Mouse (Mus musculus) midbrain, embryonic 16.5 days (tissue): ENCODE results near the gene Lrrc4c. TPM values are rescaled to one million over a fixed set of nuclear protein-coding genes. Genes with fewer than 3 reads are reported as not detected.

Experiments
- ATAC-seq: fragments of 200-750 bp; cut with Nextera tagmentation; 2 replicates; pipeline ENCODE4 v1.8.0; 2017; ENCODE audit warnings: moderate TSS enrichment
- H3K27ac ChIP-seq: fragments of 300-500 bp; sonication (generic); 2 replicates; pipeline ENCODE4 v1.5.1; 2014; ENCODE audit warnings: mild to moderate bottlenecking, low read length, mixed read lengths
- H3K27me3 ChIP-seq: fragments of 300-500 bp; sonication (generic); 2 replicates; pipeline ENCODE4 v1.6.1; 2014; ENCODE audit warnings: low read depth, low read length, mixed read lengths; ENCODE audit not compliant: control insufficient read depth, insufficient read depth
- H3K36me3 ChIP-seq: fragments of 300-500 bp; sonication (generic); 2 replicates; pipeline ENCODE4 v1.6.1; 2014; ENCODE audit warnings: mild to moderate bottlenecking, low read length, moderate library complexity, mixed read lengths; ENCODE audit not compliant: control insufficient read depth, insufficient read depth
- H3K4me1 ChIP-seq: fragments of 300-500 bp; sonication (generic); 2 replicates; pipeline ENCODE4 v1.6.1; 2014; ENCODE audit warnings: mild to moderate bottlenecking, low read length, mixed read lengths; ENCODE audit not compliant: control insufficient read depth, insufficient read depth
- H3K4me2 ChIP-seq: fragments of 300-500 bp; sonication (generic); 2 replicates; pipeline ENCODE4 v1.6.1; 2014; ENCODE audit warnings: mild to moderate bottlenecking, low read length, mixed read lengths
- H3K4me3 ChIP-seq: fragments of 300-500 bp; sonication (generic); 2 replicates; pipeline ENCODE4 v1.5.1; 2014; ENCODE audit warnings: low read depth, mild to moderate bottlenecking, low read length, moderate library complexity, mixed read lengths
- H3K9ac ChIP-seq: fragments of 300-500 bp; sonication (generic); 2 replicates; pipeline ENCODE4 v1.6.1; 2014; ENCODE audit warnings: low read depth, low read length, mixed read lengths
- H3K9me3 ChIP-seq: fragments of 300-500 bp; sonication (generic); replicated peaks from 2 replicates; pipeline ENCODE4 v1.6.1; 2014; ENCODE audit warnings: mild to moderate bottlenecking, low read length, mixed read lengths; ENCODE audit not compliant: control insufficient read depth, poor library complexity, severe bottlenecking
- WGBS: fragments of 180-500 bp; shearing (Covaris S2); extraction: QIAGEN DNeasy Blood & Tissue Kit; methylation state at CpG from one replicate; pipeline ENCODE4 v1.1.7; 2014; 5-methylcytosine and 5-hydroxymethylcytosine counted together
- microRNA-seq: library from miRNA; unstranded; fragments of <30 nt; microRNA quantifications from one replicate; pipeline ENCODE4, GENCODE M21; 2017
- polyA plus RNA-seq: library from polyadenylated mRNA; unstranded; fragments of >200 nt; fragmentation: Nextera tagmentation; extraction: Ambion mirVana; gene quantifications from 2 replicates; pipeline ENCODE4 v1.2.1, GENCODE M21; 2015

Lrrc4c gene
- polyA plus RNA-seq, 1 experiment from 2014 or later, result 43.3 TPM

DNA sequence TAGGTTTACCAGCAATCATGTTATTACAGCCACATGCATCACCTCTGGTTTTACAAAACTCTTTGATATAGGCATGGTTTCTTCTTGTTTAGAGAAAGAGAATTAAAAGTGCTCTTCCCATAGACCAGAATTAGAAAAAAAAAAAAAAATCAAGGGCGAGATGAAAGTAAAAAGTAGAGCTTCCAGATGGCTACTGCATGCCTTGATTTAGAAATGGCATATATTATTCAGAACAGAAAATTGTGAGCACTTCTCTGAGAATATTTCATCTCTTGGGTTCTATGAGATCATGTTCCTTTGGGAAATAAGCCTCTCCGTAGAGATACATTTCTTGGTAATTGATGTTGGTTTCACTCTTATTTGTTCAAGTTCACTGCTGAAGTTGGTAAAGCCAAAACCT, 1322.0 kb downstream of the Lrrc4c start:
- ATAC-seq, result no peak
- Histone ChIP-seq H3K4me2 (no peak overlapping the region), H3K4me3 (no peak overlapping the region)

DNA sequence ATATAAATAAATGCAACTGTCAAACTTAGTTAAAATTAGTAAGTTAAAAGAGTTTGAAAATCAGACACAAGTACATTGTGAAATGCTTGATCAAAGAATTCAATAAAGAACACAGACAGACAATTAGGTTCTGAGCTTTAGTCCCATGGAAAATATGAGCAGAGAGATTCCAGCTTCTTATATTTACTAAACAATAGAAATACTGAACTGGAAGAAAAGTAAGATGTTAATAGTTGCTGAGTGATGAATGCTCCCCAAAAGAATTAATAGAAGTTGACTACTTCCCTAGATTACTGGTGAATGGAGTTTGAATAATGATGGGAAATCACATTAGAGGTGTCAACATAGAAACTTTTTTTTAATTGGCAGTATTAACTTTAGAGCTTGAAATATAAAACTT, 1323.7 kb downstream of the Lrrc4c start:
- H3K27me3 ChIP-seq, result no peaks in the 10 kb centered on the region
- H3K4me3 ChIP-seq, result no peak overlapping the region
- no peak for ATAC-seq
- H3K9ac ChIP-seq, result no peak overlapping the region
- H3K4me1 ChIP-seq, result no peaks in the 10 kb centered on the region
- no peak overlapping the region for H3K27ac ChIP-seq
- 0 out of 2 replicates have a peak, but pooled peaks cover 6% of the 10 kb centered on the region for H3K9me3 ChIP-seq
- no peaks in the 10 kb centered on the region for H3K36me3 ChIP-seq
- no peak overlapping the region for H3K4me2 ChIP-seq

More for the DNA sequence above, 1322.0 kb downstream of the Lrrc4c start:
- Histone ChIP-seq H3K36me3 (no peaks in the 10 kb centered on the region), H3K27ac (no peak overlapping the region), H3K4me1 (no peaks in the 10 kb centered on the region), H3K27me3 (no peaks in the 10 kb centered on the region), H3K9ac (no peak overlapping the region), H3K9me3 (no peaks in the 10 kb centered on the region)
- 92% methylated on average over 2 of the region's 2 CpGs for WGBS

DNA sequence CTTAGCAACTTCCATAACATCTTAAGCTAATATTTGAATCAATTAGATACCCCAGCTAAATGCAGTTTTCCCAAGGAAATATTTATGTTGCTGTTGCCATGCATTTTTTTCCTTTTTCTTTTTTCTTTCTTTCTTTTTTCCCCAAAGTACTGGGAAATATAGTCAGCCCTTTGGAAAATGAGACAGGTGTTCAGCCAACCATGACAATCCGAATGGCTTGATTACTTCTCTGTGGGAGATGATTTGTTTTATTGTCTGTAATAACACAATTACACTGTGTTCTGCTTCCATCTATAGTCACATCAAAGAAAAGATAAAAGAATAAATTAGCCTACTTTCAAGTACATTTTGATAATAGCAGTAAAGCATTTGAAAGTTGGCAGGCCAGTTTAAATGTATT, 1334.7 kb downstream of the Lrrc4c start:
- H3K36me3 ChIP-seq, result no peaks in the 10 kb centered on the region
- H3K4me1 ChIP-seq, result no peaks in the 10 kb centered on the region
- no peak for ATAC-seq
- peaks cover 5% of the 10 kb centered on the region; the same call in 1 of the 2 replicates for H3K9me3 ChIP-seq
- H3K4me3 ChIP-seq, result no peak overlapping the region
- no peak overlapping the region for H3K4me2 ChIP-seq
- no peak overlapping the region for H3K27ac ChIP-seq
- no peaks in the 10 kb centered on the region for H3K27me3 ChIP-seq
- WGBS, result 27% methylated on average over 1 of the region's 1 CpGs
- no peak overlapping the region for H3K9ac ChIP-seq

Small RNA genes lying within 50 kb of the gene (microRNA-seq; reads per million reads assigned to microRNA genes)
- gene Gm44320, result not detected
